In the genomic region with DNA sequence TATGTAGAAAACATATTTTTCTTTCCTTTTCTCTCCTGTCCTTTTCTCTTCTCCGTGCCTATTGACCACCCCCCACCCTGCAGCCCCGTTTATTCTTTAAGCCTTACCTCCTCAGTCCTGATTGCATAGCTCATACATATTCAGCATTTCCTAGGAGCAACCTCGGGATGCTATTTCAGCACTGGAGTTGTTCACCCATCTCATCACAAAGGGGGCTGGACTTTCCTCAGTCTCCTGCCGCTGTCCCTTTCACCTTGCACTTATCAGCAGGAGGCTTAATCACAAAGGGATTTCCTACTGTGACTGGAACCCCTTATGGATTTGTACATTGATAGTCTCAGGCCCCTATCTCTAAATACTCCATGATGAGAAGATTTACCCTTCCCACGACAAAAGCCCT, we compare ENCODE assay signal across 22 mouse cellular contexts. TPM values are rescaled to one million over a fixed set of nuclear protein-coding genes. Genes with fewer than 3 reads are reported as not detected.
DNase-seq lines count a peak whose midpoint lies in the region; ATAC-seq and TF ChIP-seq lines count a peak whose summit lies in the region.
"Had no signal": no experiment of that assay in that cellular context is flagged by ENCODE, and none has a peak within 500 bp of the region (broad histone marks: within the 10 kb centered on the region; RNA-seq: fewer than 3 reads in every experiment).

No protein-coding gene starts in this region.

- no peak for DNase-seq in hindbrain, embryonic 11.5 days (ENCODE audit: low spot score)
- DNase-seq in neural tube, embryonic 10.5 days (ENCODE audit: extremely low spot score, low spot score), result peak; percentile 12
- peak; percentile 45 for DNase-seq in brain, embryonic 14.5 days (ENCODE audit: low read depth)
- DNase-seq in left cerebral cortex, adult 2 months (ENCODE audit: extremely low spot score in 1 of 2, low spot score in 2 of 2), result no peak
- DNase-seq in spleen, adult 12 weeks (ENCODE audit: low spot score), result no peak
- DNase-seq: adrenal gland, adult 8-10 months; B cell, adult 2 months; cerebellum, adult 9-11 months; gastrocnemius, postnatal 25 days; lung, adult 2 months; lung, postnatal 36 days; spleen, adult 18-20 months; thymus, adult 18-20 months; thymus, postnatal 4 days had no signal

- intact Hi-C loops in left cerebral cortex, adult 2 months (cut with DNase I), result no loop called here

- no peaks in the 10 kb centered on the region for H3K9me3 ChIP-seq in hindbrain, embryonic 11.5 days (ENCODE audit: control insufficient read depth, low read length)
- no peaks in the 10 kb centered on the region for H3K9me3 ChIP-seq in hindbrain, embryonic 16.5 days (ENCODE audit: control insufficient read depth, low read length)
- no peaks in the 10 kb centered on the region for H3K9me3 ChIP-seq in neural tube, embryonic 15.5 days (replicated peaks)
- H3K9me3 ChIP-seq: embryonic facial prominence, embryonic 13.5 days; hindbrain, embryonic 15.5 days; kidney, embryonic 15.5 days; limb, embryonic 12.5 days; liver, embryonic 12.5 days had no signal

- no peak for TF ChIP-seq CTCF in brain, embryonic 14.5 days (IDR thresholded peaks at IDR 0.05; ENCODE audit: borderline replicate concordance, extremely low read depth, insufficient read depth, insufficient read length)
- TF ChIP-seq CTCF in left cerebral cortex, adult 2 months (IDR thresholded peaks at IDR 0.05), result no peak

- H3K9ac ChIP-seq in hindbrain, embryonic 11.5 days (ENCODE audit: low read depth, low read length), result no peak overlapping the region
- no peak overlapping the region for H3K9ac ChIP-seq in hindbrain, embryonic 16.5 days (ENCODE audit: low read depth, low read length)
- H3K9ac ChIP-seq in neural tube, embryonic 15.5 days (replicated peaks), result no peak overlapping the region
- H3K9ac ChIP-seq: embryonic facial prominence, embryonic 13.5 days; hindbrain, embryonic 15.5 days; kidney, embryonic 15.5 days; limb, embryonic 12.5 days; liver, embryonic 12.5 days had no signal

- no peaks in the 10 kb centered on the region for H3K36me3 ChIP-seq in hindbrain, embryonic 11.5 days (ENCODE audit: control insufficient read depth, insufficient read depth, low read length)
- H3K36me3 ChIP-seq in hindbrain, embryonic 16.5 days (ENCODE audit: control insufficient read depth, insufficient read depth, low read length), result no peaks in the 10 kb centered on the region
- no peaks in the 10 kb centered on the region for H3K36me3 ChIP-seq in neural tube, embryonic 15.5 days
- H3K36me3 ChIP-seq: embryonic facial prominence, embryonic 13.5 days; hindbrain, embryonic 15.5 days; kidney, embryonic 15.5 days; limb, embryonic 12.5 days; liver, embryonic 12.5 days had no signal

- H3K4me2 ChIP-seq in hindbrain, embryonic 11.5 days (replicated peaks; ENCODE audit: low read depth, low read length), result no peak overlapping the region
- no peak overlapping the region for H3K4me2 ChIP-seq in hindbrain, embryonic 16.5 days (ENCODE audit: low read length)
- no peak overlapping the region for H3K4me2 ChIP-seq in neural tube, embryonic 15.5 days
- H3K4me2 ChIP-seq: embryonic facial prominence, embryonic 13.5 days; hindbrain, embryonic 15.5 days; kidney, embryonic 15.5 days; limb, embryonic 12.5 days; liver, embryonic 12.5 days had no signal

- peak overlapping the region; percentile 65; the same call in 1 of the 2 replicates for H3K27ac ChIP-seq in hindbrain, embryonic 11.5 days (ENCODE audit: low read depth, low read length)
- no peak overlapping the region for H3K27ac ChIP-seq in hindbrain, embryonic 16.5 days (ENCODE audit: low read depth, low read length)
- H3K27ac ChIP-seq in neural tube, embryonic 15.5 days (replicated peaks), result no peak overlapping the region
- no peak overlapping the region for H3K27ac ChIP-seq in left cerebral cortex, adult 2 months
- H3K27ac ChIP-seq: embryonic facial prominence, embryonic 13.5 days; hindbrain, embryonic 15.5 days; kidney, embryonic 15.5 days; limb, embryonic 12.5 days; liver, embryonic 12.5 days had no signal

- no peak overlapping the region for H3K4me3 ChIP-seq in hindbrain, embryonic 11.5 days (ENCODE audit: low read depth, low read length)
- no peak overlapping the region for H3K4me3 ChIP-seq in hindbrain, embryonic 16.5 days (ENCODE audit: low read length)
- H3K4me3 ChIP-seq in neural tube, embryonic 15.5 days (replicated peaks), result no peak overlapping the region
- H3K4me3 ChIP-seq in left cerebral cortex, adult 2 months, result no peak overlapping the region
- H3K4me3 ChIP-seq: embryonic facial prominence, embryonic 13.5 days; hindbrain, embryonic 15.5 days; kidney, embryonic 15.5 days; limb, embryonic 12.5 days; liver, embryonic 12.5 days had no signal

- ATAC-seq in hindbrain, embryonic 11.5 days (ENCODE audit: low FRiP score), result no peak
- no peak for ATAC-seq in hindbrain, embryonic 16.5 days
- no peak for ATAC-seq in neural tube, embryonic 15.5 days (ENCODE audit: low FRiP score)
- ATAC-seq: intestine, embryonic 16.5 days; liver, embryonic 12.5 days had no signal

- peaks cover 60% of the 10 kb centered on the region for H3K27me3 ChIP-seq in hindbrain, embryonic 11.5 days (ENCODE audit: control insufficient read depth, insufficient read depth, low read length)
- H3K27me3 ChIP-seq in hindbrain, embryonic 16.5 days (replicated peaks; ENCODE audit: control insufficient read depth, insufficient read depth, low read length), result peaks cover 6% of the 10 kb centered on the region
- peaks cover 28% of the 10 kb centered on the region for H3K27me3 ChIP-seq in neural tube, embryonic 15.5 days (replicated peaks)

- TF ChIP-seq POLR2A in brain, embryonic 14.5 days (IDR thresholded peaks at IDR 0.05; ENCODE audit: borderline replicate concordance, extremely low read depth, insufficient read depth, insufficient read length, poor library complexity, severe bottlenecking), result no peak

- H3K4me1 ChIP-seq in hindbrain, embryonic 11.5 days (replicated peaks; ENCODE audit: control insufficient read depth, insufficient read depth, low read length), result peaks cover 6% of the 10 kb centered on the region
- peaks cover 11% of the 10 kb centered on the region for H3K4me1 ChIP-seq in hindbrain, embryonic 16.5 days (ENCODE audit: control insufficient read depth, insufficient read depth, low read depth, low read length)
- H3K4me1 ChIP-seq in neural tube, embryonic 15.5 days, result peaks cover 37% of the 10 kb centered on the region
- H3K4me1 ChIP-seq: liver, embryonic 12.5 days had no signal

- 3% methylated on average over 5 of the region's 5 CpGs for WGBS in hindbrain, embryonic 11.5 days
- 4% methylated on average over 5 of the region's 5 CpGs for WGBS in hindbrain, embryonic 16.5 days
- WGBS in neural tube, embryonic 15.5 days, result 4% methylated on average over 5 of the region's 5 CpGs

RNA-seq across cellular contexts. Expression of a gene that starts 19.4 kb away (rescaled TPM):
- 120 TPM in 2 replicates for polyA plus RNA-seq in hindbrain, embryonic 11.5 days (2014; fragmentation: Nextera tagmentation; extraction: Ambion mirVana)
- 7.3 and 12.1 TPM in 2 replicates for polyA plus RNA-seq in hindbrain, embryonic 16.5 days (2015; fragmentation: Nextera tagmentation; extraction: Ambion mirVana)
- polyA plus RNA-seq in neural tube, embryonic 15.5 days (2015; fragmentation: Nextera tagmentation; extraction: Ambion mirVana), result 4.8 and 8.7 TPM in 2 replicates
- 33.5 and 41.6 TPM in 2 replicates for polyA plus RNA-seq in brain, embryonic 14.5 days (2012; rRNA removed)
- total RNA-seq in left cerebral cortex, adult 2 months (2021), result 10 to 100 TPM; 30.9 to 34.3 TPM
- total RNA-seq: gastrocnemius, postnatal 25 days had no signal
- polyA plus RNA-seq: limb, embryonic 12.5 days had no signal

RNA-seq across cellular contexts. Expression of a gene that starts 36.7 kb away (rescaled TPM):
- polyA plus RNA-seq in hindbrain, embryonic 11.5 days (2014; fragmentation: Nextera tagmentation; extraction: Ambion mirVana), result 41.1 and 42.3 TPM in 2 replicates
- polyA plus RNA-seq in hindbrain, embryonic 16.5 days (2015; fragmentation: Nextera tagmentation; extraction: Ambion mirVana), result 24.4 and 28.9 TPM in 2 replicates
- polyA plus RNA-seq in neural tube, embryonic 15.5 days (2015; fragmentation: Nextera tagmentation; extraction: Ambion mirVana), result 27.6 and 30.7 TPM in 2 replicates
- polyA plus RNA-seq in brain, embryonic 14.5 days (2012; rRNA removed), result 65.0 and 72.6 TPM in 2 replicates
- 10 to 100 TPM; 21.4 to 26.7 TPM for total RNA-seq in left cerebral cortex, adult 2 months (2021)

RNA-seq across cellular contexts. Expression of a gene that starts 50.7 kb away (rescaled TPM):
- 5.5 and 6.8 TPM in 2 replicates for polyA plus RNA-seq in hindbrain, embryonic 11.5 days (2014; fragmentation: Nextera tagmentation; extraction: Ambion mirVana)
- 5.5 and 8.6 TPM in 2 replicates for polyA plus RNA-seq in hindbrain, embryonic 16.5 days (2015; fragmentation: Nextera tagmentation; extraction: Ambion mirVana)
- polyA plus RNA-seq in neural tube, embryonic 15.5 days (2015; fragmentation: Nextera tagmentation; extraction: Ambion mirVana), result 5.4 and 6.2 TPM in 2 replicates
- 4.8 and 7.2 TPM in 2 replicates for polyA plus RNA-seq in brain, embryonic 14.5 days (2012; rRNA removed)
- total RNA-seq in left cerebral cortex, adult 2 months (2021), result 1 to 10 TPM; 8.0 to 9.5 TPM

Comparison
In these comparisons a context has a peak if more than half of its experiments do, and no peak if none do; other contexts are left out.
1. DNase-seq: peak in neural tube, embryonic 10.5 days (single experiment) and brain, embryonic 14.5 days (single experiment); none in hindbrain, embryonic 11.5 days (single experiment), left cerebral cortex, adult 2 months (0 of 2) and spleen, adult 12 weeks (single experiment).